Mouse (Mus musculus) layer of hippocampus, adult 8-10 months (tissue): ENCODE results near the gene Ssu72. TPM values are rescaled to one million over a fixed set of nuclear protein-coding genes. Genes with fewer than 3 reads are reported as not detected.
"Not testable (repeated sequence)": the region's sequence is repeated elsewhere in the genome, so short reads cannot be mapped to it uniquely, and the experiment has no call there.

Experiments
- DNase-seq, 2 experiments: peaks; one replicate each; pipeline ENCODE4 v3.0.0; 2022; ENCODE audit warnings: low spot score in 2 of 2
- total RNA-seq, 4 experiments: library from RNA; stranded (reverse); gene quantifications; 2 replicates each; pipeline ENCODE4 v1.2.4; 2022

Gene Ssu72
- 10 to 100 TPM; 86.8 to 99.4 (median 88.9) TPM for total RNA-seq

DNA sequence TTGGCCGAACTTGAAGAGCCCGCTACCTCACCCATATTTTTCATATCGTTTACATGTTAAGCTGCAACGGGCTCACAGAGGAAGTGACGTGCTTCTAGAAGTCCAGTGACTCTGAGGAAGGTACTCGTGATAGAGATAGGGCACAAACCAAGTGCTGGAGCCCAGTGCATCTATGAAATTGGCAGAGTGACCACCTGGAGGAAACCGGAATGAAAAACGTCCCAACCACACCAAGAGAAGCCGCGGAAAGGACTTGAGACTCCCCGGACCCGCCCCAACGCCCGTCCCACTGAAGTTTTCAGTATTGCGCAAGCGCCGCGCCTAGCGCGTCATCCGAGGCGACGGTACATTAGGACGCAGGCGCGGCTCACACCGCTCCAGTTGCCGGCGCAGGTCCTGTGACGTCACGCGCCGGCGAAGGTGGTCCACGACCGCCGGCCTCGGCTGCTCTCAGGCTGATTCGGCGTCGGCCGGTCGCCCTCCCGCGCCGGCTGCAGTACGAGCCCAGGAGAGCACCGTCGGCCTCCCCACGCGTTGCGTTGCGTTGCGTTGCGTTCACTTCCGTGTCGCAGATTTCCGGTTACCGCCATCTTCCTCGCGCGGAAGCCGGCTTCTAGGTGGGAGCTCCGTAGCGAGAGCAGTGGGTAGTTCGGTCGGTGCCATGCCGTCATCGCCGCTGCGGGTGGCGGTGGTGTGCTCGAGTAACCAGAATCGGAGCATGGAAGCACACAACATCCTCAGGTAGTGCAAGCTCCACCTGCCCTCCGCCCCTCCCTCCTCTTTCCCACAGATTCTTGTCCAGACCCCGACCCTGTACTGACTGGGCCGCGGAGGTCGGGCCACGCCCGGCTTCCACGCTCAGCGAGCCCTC, at the start of gene Ssu72:
Ssu72 (plus strand) TSS at position 80 of the 871 bp plus-strand sequence.
- peak; percentile 92 to 96 for DNase-seq

DNA sequence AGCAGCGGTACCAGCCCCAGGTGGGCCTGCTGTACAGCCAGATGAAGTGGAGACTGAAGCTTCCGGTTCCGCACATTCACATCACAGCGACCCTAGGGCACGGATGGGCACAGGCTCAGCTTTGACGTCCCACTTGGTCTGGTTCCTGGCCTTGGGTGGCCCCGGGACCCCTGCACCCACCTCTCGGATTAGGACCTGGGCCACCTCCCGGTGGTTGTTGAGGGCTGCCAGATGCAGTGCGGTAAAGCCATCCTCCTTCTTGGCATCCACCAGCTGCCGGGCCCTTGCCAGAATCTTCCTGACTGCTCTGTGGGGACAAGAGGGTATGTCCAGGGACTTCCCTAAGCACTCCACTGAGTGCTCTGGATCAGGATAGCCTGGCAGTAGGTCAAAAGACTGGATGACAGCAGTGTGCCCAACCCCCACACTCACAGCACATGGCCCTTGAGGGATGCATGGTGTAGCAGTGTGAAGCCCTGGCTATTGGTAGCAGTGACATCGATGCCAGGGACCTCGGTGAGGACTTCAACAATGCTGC, 48.3 kb upstream of the Ssu72 start:
- DNase-seq: no peak

DNA sequence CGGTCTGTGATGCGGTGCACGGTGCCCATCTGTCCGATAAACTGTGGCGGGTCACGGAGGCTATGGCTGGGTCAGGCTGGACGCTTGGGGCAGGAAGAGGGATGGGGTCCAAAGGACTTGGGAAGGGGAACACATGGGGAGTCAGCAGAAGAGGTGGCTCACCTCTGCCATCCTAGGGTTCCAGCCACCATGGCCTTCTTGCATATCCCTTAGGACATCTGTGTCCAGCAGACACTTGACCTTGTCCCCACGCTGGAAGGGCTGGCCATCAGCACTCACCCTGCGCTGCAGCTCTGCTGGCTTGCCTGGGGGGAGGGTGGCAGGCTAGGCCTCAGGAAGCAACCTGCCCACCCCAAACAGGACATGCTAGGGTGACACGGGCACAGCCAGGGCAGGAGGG, 45.6 kb upstream of the Ssu72 start:
- no peak for DNase-seq

DNA sequence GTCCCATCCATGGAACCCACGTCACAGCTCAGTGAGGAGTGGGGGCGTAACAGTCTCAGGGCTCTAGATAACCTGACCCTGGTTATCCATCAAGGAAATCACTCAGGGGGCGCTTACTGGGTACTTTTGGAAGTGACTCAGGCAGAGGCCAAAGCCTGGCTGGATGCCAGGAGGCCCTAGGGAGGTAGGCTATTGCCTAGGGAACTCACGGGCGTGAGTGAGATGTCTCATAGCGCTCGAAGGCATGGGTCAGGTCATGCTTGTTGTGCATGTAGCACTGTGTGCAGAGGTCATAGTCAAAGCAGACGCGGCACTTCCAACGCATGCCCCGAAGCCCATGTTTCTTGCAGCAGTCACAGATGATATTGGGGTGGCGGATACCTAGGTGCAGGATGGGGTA, 44.0 kb upstream of the Ssu72 start:
- DNase-seq: no peak

DNA sequence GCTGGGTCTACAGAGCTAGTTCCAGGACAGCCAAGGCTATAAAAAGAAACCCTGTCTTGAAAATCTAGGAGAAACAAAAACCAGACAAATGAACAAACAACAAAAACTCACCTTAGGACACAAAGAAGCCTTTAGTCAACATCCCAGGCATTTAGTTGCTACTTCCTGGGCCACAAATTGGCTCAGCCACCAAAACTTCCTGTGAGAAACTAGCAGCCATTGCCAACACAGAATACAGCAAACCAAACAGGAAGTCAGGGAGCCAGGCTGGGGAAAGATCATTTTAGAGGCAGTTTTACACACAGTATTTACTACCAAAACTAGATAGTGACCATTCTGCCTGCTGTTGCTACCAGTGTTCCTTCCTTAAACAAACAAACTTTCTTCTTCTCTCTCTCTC, 37.7 kb upstream of the Ssu72 start:
- no peak for DNase-seq

DNA sequence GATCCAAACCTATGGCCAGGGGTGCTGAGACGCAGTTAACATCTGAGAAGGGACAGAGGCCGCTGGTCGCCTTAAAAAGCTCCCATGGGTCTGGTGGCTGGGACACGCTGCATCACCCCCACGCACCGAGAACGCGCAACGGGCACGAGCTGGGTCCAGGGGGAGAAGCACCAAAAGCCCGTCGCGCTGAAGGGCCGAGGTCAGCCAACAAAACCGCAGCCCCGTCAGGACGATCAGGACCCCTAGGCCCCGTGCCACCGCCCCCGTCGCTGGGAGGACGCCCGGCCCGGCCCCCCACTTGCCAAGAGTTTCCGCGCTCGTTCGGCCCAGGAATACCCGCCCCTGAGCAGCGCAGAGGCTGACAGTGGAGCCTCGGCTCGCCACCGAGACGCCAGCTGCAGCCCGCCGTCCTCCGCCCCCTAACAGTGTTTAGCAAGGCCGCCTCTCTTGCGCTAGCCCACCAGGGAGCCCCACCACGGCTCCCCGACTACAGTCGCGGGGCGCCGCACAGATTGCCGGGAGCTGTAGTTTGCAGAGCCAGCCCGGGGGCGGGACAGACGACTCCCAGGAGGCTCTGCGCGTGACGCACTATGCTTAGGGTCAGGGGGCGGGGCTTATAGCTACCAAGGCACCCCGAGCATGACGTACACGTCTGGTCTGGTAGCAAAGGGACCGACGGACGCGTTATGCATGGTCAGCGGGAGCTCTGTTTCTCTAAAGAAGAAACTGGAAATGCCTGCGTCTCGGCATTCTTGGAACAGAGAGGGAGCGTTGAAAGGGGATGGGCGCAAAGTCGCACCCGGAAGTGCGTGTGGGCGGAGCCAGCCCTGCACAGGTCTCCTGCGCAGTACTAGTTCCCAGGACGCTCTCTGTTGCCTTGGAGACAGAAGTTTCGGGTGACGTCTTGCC, 35.7 kb upstream of the Ssu72 start, which contains the start of gene Mib2:
Mib2 (minus strand) TSS at position 510 of the 909 bp plus-strand sequence.
- peak; percentile 96 to 98 for DNase-seq

DNA sequence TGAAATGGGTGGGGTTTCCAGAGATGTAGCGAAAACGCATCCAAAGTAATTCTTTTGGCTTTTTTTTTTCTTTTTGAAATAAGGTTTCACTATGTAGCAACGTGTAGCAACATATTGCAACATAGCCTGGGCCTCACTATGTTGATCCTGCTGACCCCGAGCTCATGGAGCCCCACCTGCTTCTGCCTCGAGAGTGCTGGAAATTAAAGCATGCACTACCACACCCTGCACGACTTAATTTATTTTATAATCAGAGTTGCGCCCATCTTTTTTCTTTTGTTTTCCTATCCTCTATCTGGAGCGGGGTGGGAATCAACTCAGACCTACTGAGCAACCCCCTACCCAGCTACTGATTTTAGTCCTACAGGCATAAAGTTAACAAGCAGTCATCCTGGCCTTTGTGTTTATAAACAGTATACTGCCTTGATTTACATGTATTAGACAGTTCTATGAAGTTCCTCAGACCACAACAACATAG, 35.0 kb upstream of the Ssu72 start:
- no peak for DNase-seq

DNA sequence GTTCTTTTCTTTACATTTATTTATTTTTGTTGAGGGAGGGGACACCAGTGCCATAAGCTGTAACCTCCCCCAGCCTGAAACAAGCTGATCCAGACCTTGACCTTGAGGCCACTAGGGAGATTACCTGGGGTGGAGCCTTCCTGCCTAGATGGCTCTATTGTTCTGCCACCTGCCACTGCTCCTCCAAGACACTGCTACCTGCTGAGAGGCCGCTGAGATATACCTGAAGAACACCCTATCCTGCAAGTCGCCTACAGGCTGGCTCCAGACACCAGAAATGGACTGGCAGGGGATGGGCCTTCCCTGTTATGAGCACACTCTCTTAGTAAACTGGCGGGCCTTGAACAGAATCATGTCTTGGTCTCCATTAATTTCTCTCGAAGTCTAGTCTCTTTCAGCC, 34.4 kb upstream of the Ssu72 start:
- DNase-seq: not testable (repeated sequence)

DNA sequence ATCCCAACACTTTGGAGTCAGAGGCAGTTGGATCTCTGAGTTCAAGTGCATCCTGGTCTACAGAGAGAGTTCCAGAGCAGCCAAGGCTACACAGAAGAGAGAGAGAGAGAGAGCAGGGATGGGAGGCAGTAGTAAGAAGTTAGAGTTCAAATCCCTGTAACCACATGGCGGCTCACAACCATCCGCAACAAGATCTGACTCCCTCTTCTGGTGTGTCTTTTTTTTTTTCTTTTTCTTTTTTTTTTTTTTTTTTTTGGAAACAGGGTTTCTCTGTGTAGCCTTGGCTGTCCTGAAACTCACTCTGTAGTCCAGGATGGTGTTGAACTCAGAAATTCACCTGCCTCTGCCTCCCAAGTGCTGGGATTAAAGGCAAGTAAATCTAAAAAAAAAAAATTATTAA, 32.5 kb upstream of the Ssu72 start:
- DNase-seq: no peak

DNA sequence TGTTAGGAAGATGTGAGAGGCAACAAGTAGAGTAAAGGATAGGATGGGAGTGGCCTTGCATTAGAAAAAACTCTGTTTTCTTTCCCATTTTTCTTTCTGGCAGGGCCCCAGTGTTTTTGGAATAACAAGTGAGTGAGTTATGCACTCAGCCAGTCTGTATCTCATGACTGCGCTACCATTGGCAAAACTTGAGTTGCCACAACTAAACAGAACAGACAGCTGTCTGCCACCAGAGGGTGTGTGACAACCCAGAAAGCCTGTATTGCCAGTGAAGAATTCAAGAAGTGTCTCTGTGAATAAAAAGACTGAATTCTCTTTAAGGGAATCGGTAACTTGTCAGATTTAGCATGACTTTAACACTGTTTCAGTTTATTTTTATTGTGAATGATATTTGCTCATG, 28.6 kb upstream of the Ssu72 start:
- DNase-seq: no peak

DNA sequence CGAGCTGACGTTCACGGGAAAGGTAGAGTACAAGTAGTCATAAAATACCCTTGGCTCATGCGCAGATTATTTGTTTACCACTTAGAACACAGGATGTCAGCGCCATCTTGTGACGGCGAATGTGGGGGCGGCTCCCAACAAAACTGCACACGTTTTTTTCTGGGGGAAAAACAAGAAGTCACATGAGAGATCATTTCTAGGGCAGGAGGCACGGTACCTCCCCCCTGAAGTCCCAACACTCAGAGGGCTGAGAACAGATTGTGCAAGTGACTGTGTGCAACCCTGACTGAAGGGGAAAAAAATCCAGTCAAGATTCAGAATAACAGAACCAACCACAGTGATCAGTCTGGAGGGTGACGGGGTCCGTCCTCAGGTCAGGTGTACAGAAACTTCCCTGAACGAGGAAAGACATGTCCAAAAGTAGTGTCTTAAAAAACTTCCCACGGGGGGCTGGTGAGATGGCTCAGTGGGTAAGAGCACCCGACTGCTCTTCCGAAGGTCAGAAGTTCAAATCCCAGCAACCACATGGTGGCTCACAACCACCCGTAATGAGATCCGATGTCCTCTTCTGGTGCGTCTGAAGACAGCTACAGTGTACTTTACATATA, 20.8 kb upstream of the Ssu72 start:
- not testable (repeated sequence) for DNase-seq

DNA sequence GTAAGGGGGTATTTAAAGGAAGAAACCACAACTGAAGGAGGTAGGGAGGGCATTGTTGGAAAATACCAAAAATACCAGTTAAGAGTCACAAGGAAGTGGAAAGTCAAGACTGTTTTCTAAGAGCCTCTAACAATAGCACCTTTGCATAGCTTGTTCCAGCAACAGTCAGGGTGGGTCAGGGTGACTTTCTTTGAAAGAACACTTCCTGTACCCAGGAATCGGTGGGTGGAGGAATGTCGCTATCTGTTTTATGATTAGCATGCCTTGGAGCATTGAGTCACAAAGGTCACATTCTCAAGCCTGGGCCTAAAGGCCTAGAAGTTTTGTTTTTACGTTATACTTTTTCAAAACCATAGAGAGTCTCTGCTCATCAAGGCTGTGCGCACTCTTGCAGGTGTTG, 16.8 kb upstream of the Ssu72 start:
- DNase-seq: not testable (repeated sequence)

DNA sequence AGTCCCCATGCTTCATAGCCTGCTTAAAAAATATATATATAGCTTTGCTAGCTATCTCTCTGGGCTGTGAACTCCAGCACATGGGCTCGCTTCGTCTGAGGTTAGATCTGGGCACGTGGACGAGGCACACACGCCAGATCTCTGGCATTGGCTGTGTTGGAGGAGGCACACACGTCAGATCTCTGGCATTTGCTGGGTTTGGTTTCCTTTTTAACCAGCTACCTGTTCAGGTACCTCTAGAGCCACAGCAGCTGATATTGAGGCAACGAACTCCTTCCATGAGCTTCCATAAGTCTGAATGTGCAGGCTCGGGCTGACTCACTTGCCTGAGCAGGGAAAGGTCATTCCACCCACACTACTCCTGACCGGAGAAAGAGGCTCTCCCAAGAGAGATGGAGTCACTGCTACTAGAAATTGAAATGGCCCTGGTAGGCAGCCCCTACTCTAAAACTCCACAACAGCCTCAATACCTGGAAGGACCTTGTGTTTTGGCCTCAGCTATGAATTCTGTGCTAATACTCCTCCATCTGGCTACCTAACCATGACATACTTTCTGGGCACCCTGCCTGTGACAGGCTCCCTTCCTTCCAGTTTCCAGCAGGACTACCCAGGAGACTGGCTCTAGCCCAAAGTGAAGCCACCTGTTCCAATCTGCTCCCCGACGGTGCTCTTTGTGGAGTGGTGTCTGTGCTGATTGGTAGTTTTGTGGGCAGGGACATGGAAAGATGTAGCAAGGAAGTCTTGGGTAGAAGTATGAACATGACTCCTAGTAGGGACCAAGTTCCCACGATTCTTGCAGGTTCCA, 13.8 kb upstream of the Ssu72 start:
- DNase-seq: peak; percentile 72 to 80

DNA sequence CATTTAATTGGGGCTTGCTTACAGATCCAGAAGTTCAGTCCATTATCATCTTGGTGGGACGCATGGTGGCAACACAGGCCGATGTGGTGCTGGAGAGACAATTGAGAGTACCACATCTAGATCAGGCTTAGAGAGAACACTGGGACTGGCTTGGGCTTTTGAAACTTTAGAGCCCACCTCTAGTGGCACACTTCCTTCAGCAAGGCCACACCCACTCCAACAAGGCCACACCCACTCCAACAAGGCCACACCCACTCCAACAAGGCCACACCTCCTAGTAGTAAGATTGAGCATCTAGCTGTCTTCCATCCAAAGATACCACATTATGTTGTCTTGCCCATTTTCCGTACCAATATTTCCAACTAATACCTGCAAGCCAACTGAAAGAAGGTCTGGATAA, 12.2 kb upstream of the Ssu72 start:
- no peak for DNase-seq

DNA sequence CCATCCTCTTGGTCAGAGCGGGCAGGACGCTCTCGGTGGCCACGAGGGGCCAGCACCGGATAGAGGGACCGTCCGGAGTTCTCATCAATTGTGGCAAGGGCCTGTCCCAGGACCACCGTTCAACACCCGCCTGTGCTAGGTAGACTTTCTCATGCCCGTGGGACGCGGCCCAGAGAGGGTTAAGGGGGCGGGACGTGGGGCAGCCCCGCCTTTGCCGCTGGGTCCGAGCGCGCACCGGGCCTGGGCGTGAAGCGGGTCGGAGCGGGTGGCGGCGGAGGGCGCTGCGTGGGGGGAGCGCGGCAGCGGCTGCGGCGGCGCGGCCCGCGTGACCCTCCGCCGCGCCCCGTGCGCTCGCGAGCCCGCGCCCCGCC, 10.5 kb upstream of the Ssu72 start, which contains the start of gene Fndc10:
Fndc10 (plus strand) TSS at position 232 of the 371 bp plus-strand sequence.
- DNase-seq: peak; percentile 49 to 62

DNA sequence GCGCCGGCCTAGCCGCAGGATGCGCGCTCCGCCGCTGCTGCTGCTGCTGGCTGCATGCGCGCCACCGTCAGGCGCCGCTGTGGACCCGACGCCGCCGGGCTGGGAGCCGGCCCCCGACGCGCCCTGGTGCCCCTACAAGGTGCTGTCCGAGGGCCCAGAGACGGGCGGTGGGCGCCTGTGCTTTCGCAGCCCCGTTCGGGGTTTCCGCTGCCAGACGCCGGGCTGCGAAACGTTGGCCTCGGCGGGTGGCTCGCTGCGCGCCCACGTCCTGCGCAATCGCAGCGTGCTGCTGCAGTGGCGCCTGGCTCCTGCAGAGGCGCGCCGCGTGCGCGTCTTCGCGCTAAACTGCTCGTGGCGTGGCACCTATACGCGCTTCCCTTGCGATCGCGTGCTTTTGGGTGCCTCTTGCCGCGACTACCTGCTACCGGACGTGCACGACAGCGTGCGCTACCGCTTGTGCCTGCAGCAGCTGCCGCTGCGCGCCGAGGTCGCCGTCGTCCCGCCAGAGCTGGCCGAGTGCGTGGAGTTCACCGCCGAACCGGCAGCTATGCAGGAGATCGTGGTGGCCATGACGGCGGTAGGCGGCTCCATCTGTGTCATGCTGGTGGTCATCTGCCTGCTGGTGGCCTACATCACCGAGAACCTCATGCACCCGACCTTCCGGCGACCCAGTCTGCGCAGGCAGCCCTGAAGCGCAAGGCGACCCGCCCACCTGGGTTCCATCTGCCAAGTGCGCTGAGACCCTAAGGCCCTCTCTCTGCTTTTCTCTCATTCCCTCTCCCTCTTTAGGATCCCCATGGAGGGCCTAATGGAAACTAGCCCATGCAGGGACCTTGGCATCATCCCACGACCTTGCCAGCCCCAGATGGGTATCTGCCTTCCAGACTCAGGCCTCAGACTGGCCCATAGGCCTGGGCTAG, 9.9 kb upstream of the Ssu72 start:
- peak; percentile 60 to 76 for DNase-seq

DNA sequence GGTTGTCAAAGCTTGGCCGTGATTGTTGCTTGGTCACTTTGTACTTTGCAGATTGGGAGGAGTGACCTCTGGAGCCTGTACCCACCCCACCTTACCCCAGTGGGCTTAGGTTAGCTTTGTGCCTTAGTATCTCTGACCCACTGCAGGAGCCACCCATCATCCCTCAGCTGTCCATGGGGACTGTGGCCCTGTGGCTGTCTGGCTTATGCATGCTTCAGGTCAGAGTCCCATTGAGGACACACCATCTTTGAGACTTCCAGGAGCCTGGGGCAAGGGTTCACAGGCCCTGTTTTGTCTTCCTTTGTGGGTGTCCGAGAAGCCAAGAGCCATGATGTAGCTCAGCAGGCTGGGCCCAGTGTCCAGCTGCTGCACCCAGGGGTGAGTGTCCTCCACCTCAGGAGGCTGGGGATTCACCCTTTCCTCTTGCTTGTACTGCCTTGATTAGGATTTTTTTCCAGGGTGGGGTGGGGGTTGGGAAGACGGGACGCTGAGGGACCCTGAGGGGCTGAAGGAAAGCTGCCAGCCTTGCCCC, 9.0 kb upstream of the Ssu72 start:
- no peak for DNase-seq

DNA sequence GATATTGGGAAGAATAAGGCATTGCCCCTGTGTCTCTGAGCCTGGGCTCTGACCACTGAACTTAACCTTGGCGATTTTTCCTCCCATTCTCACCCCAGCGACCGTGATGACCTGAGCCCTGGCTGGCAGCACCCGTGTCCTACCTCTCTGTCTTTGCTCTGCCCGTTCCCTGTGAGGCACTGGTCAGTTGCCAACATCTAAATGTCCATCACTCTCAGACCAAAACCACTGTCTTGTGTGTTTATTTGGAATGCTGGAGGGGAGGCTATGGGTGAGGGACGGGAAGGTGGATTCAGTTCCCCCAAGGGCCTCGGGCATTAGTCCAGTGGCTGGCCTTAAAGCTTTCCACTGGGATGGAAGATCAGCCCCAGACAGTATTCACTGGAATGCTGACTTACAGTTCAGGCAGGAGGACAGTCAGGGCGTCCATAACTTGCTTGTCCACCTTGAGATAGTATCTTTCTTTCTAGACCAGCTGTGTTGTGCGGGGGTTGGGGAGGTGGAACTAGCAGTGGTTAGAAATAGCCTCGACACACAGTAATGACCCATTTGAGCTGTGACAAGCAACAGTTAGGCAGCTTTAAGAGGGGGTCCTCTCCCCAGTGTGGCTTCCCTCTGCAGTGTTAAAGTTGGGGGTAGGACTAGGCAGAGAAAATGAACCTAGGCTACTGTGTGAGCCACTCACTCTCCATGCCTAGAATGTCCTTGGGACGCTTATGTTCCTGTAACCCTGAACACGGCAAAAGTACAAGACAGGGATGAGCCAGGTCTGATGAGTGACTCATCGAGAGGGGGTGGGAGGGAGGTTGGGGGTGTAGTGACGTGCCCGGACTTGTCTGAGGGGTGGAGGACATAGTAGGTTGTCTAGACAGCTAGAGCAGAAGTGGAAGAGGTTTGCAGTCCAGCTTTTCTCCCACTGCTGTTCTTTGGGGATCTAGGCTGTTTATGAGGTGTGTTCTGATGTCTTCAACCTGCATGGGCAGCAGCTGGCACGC, 8.0 kb upstream of the Ssu72 start:
- DNase-seq: no peak
